Mouse (Mus musculus) liver, embryonic 15.5 days (tissue): Measurements from ENCODE around the gene Rab4b. TPM values are rescaled to one million over a fixed set of nuclear protein-coding genes. Genes with fewer than 3 reads are reported as not detected.
A peak's percentile ranks its signal among the peaks of the same experiment; 100 is the strongest.

Source experiments
- ATAC-seq: fragments of 200-750 bp; cut with Nextera tagmentation; 2 replicates; pipeline ENCODE4 v1.8.0; 2017; ENCODE audit warnings: moderate number of reproducible peaks, mild to moderate bottlenecking, moderate library complexity; ENCODE audit not compliant: insufficient read depth
- H3K27ac ChIP-seq: fragments of 300-500 bp; sonication (generic); replicated peaks from 2 replicates; pipeline ENCODE4 v1.5.1; 2015; ENCODE audit warnings: mild to moderate bottlenecking, inconsistent platforms
- H3K27me3 ChIP-seq: fragments of 300-500 bp; sonication (generic); 2 replicates; pipeline ENCODE4 v1.6.1; 2015; ENCODE audit warnings: mild to moderate bottlenecking, inconsistent platforms
- H3K36me3 ChIP-seq: fragments of 300-500 bp; sonication (generic); replicated peaks from 2 replicates; pipeline ENCODE4 v1.6.1; 2015; ENCODE audit warnings: moderate library complexity, mild to moderate bottlenecking, inconsistent platforms
- H3K4me1 ChIP-seq: fragments of 300-500 bp; sonication (generic); replicated peaks from 2 replicates; pipeline ENCODE4 v1.6.1; 2015; ENCODE audit warnings: inconsistent platforms
- H3K4me2 ChIP-seq: fragments of 300-500 bp; sonication (generic); 2 replicates; pipeline ENCODE4 v1.6.1; 2015; ENCODE audit warnings: moderate library complexity, mild to moderate bottlenecking, inconsistent platforms
- H3K4me3 ChIP-seq: fragments of 300-500 bp; sonication (generic); replicated peaks from 2 replicates; pipeline ENCODE4 v1.5.1; 2015; ENCODE audit warnings: mild to moderate bottlenecking, inconsistent platforms
- H3K9ac ChIP-seq: fragments of 300-500 bp; sonication (generic); 2 replicates; pipeline ENCODE4 v1.6.1; 2015; ENCODE audit warnings: moderate library complexity, mild to moderate bottlenecking, inconsistent platforms
- H3K9me3 ChIP-seq: fragments of 300-500 bp; sonication (generic); replicated peaks from 2 replicates; pipeline ENCODE4 v1.6.1; 2016; ENCODE audit warnings: inconsistent platforms
- WGBS: fragments of 180-500 bp; shearing (Covaris S2); methylation state at CpG from one replicate; pipeline ENCODE4 v1.1.7; 2015; ENCODE audit warnings: mixed read lengths; ENCODE audit not compliant: insufficient replicate concordance; 5-methylcytosine and 5-hydroxymethylcytosine counted together
- polyA plus RNA-seq: library from polyadenylated mRNA; unstranded; fragments of >200 nt; fragmentation: Nextera tagmentation; extraction: Ambion mirVana; gene quantifications from 2 replicates; pipeline ENCODE4 v1.2.1, GENCODE M21; 2015

The Rab4b gene
- polyA plus RNA-seq, 1 experiment from 2014 or later: 23.0 TPM

DNA sequence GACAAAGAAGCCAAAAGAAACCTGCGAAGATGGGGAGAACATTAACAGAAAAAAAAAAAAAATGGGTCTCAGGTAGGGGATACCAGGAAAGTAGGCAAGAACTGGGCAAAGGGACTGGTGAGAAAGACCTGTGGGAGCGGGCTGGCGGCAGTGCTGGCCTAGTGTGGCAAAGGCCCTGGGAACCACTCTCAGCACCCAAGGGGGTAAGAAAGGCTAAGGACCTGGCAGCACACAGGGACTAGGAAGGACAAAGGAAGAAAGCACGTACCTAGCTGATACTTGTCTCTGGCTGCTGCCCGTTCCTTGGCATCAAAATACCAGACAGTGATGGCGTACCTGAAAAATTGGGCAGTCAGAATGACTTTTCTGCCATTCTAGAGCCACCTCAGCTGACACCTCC is 19.4 kb downstream of the Rab4b start:
- Histone ChIP-seq H3K36me3 (peaks cover 39% of the 10 kb centered on the region), H3K9me3 (no peaks in the 10 kb centered on the region), H3K4me3 (no peak overlapping the region), H3K27ac (no peak overlapping the region), H3K9ac (no peak overlapping the region), H3K4me1 (peaks cover 43% of the 10 kb centered on the region), H3K27me3 (no peaks in the 10 kb centered on the region), H3K4me2 (no peak overlapping the region)
- 89% methylated on average over 6 of the region's 6 CpGs for WGBS
- no peak for ATAC-seq

DNA sequence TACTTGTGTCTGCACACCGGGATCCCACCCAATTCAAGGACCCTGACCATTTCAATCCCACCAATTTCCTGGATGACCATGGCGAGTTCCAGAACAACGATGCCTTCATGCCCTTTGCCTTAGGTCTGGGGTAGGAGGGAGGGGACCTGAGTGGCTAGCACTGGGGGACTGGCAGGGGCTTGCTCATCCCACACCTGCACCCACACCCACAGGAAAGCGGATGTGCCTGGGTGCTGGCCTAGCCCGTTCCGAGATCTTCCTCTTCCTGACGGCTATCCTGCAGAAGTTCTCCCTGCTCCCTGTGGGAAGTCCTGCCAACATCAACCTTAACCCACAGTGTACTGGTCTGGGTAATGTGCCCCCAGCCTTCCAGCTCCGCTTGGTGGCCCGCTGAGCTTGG is 20.5 kb downstream of the Rab4b start:
- Histone ChIP-seq H3K4me2 (no peak overlapping the region), H3K9ac (no peak overlapping the region), H3K36me3 (peaks cover 30% of the 10 kb centered on the region), H3K4me1 (peaks cover 32% of the 10 kb centered on the region), H3K9me3 (no peaks in the 10 kb centered on the region), H3K27me3 (no peaks in the 10 kb centered on the region), H3K27ac (no peak overlapping the region), H3K4me3 (no peak overlapping the region)
- no peak for ATAC-seq
- 85% methylated on average over 9 of the region's 9 CpGs for WGBS

DNA sequence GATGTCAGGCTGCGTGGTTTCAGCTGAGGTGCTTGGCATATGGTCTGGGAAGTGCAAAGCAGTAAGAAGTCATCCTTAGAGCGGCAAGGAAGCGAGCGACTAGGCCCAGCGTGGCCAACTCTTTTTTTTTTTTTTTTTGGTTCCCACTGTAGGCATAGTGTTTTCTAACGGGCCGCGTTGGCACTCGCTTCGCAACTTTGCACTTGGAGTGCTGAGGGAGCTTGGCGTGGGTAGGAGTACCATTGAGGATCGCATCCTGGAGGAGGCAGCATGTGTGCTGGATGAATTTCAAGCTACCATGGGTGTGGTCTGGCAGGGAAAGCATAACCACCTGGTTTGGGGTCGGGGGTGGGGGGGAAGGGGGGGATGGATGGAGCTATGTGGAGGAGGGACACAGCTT is 22.7 kb downstream of the Rab4b start:
- ATAC-seq: no peak
- 75% methylated on average over 13 of the region's 13 CpGs for WGBS
- Histone ChIP-seq H3K27ac (no peak overlapping the region), H3K4me1 (peaks cover 12% of the 10 kb centered on the region), H3K36me3 (peaks cover 25% of the 10 kb centered on the region), H3K4me2 (no peak overlapping the region), H3K4me3 (no peak overlapping the region), H3K9me3 (no peaks in the 10 kb centered on the region), H3K27me3 (no peaks in the 10 kb centered on the region), H3K9ac (no peak overlapping the region)

DNA sequence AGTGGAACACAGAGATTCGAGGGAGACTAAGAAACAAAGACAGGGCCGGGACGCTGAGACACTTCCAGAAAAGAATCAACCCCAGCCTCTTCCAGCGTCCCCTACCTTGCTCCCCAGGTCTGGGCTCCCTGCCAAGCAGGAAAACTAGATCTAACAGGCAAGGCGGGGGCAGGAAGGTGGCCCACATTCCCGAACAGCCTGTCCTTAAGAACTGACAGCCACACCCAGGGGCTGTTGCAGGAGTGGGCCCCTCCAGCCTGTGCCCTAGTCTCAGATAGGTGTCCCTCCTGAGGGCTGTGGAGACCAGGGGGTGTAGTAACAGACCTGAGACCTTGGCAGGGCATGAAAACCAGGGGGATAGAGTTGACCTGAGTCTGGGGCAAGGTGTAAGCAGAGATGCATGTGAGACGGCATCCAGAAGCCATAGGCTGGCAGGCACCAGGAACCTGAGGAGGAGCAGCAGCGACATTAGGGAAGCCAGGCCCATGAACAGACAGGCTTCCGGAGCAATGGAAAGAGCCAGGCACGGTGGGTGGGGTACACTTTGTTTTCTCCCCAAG is 25.4 kb downstream of the Rab4b start, which contains the start of gene Cyp2t4:
Cyp2t4 (plus strand) TSS at position 510 of the 560 bp plus-strand sequence.
- Histone ChIP-seq H3K36me3 (peaks cover 11% of the 10 kb centered on the region), H3K4me2 (no peak within 1 kb of the TSS), H3K9me3 (no peaks in the 10 kb centered on the region), H3K27ac (no peak within 1 kb of the TSS), H3K9ac (no peak within 1 kb of the TSS), H3K27me3 (no peaks in the 10 kb centered on the region), H3K4me3 (no peak within 1 kb of the TSS), H3K4me1 (no peaks in the 10 kb centered on the region)
- no peak for ATAC-seq
- 61% methylated on average over 10 of the region's 10 CpGs for WGBS

DNA sequence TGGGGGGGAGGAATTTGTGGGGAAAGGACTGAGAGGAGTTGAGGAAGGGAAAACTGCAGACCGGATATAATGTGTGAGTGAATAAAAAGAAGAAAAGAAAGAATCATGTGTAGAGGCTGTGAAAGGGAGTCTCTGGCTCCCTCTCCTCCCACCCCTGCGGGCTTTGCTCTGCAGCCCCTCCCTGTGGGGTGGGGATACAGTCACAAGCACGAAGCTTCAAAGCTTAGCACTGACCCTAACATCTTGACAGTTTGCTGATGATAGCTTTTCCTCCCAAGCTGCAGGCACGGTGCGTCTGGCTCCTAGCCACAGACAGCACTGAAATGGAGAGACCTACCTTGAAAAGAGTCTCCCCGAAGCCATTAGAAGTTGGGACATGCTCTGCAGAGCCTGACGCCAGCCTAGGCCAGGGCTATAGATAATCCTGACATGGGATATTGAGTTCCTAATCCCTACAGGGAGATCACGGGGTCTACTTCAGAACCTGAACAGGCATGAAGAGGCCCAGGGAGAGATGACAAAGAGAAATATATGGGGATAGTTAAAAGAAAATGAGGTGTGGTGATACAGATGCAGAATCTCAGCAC is 42.2 kb downstream of the Rab4b start:
- Histone ChIP-seq H3K27ac (no peak overlapping the region), H3K36me3 (no peaks in the 10 kb centered on the region), H3K9ac (no peak overlapping the region), H3K27me3 (no peaks in the 10 kb centered on the region), H3K4me1 (no peaks in the 10 kb centered on the region), H3K4me2 (no peak overlapping the region), H3K4me3 (no peak overlapping the region), H3K9me3 (no peaks in the 10 kb centered on the region)
- 45% methylated on average over 8 of the region's 8 CpGs for WGBS
- no peak for ATAC-seq

DNA sequence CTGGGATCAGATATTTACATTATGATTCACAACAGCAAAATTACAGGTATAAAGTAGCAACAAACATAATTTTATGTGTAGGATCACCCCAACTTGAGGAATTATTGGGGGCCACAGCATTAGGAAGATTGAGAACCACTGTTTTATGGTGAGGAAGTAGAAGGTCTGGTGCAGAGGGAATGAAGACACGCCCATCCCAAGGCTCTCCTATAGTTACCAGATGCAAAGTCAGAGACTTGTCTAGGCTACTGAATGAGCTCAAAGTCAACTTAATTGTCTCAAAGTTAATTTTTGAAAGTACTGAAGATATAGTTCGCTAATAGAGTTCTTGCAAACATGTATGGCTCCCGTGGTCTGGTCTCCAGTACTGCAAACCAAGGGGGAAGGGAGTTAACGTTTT is 44.9 kb downstream of the Rab4b start:
- Histone ChIP-seq H3K27ac (no peak overlapping the region), H3K4me1 (no peaks in the 10 kb centered on the region), H3K9me3 (no peaks in the 10 kb centered on the region), H3K4me3 (no peak overlapping the region), H3K27me3 (no peaks in the 10 kb centered on the region), H3K36me3 (no peaks in the 10 kb centered on the region), H3K4me2 (no peak overlapping the region), H3K9ac (no peak overlapping the region)
- ATAC-seq: no peak
- WGBS: 59% methylated on average over 4 of the region's 4 CpGs

DNA sequence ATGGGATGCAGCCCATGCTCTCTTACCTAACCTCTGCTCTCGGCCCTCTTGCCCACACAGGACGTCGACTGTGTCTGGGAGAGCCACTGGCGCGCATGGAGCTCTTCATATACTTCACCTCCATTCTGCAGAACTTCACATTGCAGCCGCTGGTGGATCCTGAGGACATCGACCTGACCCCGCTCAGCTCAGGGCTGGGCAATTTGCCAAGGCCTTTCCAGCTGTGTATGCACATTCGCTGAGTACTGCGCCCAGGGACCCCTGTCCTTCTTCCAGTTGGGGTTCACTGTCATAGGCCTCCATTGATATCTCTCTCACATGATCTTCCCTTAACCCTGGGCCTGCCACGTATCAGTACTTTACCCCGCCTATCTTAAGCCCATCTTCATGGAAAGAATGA is 45.5 kb downstream of the Rab4b start:
- no peaks in the 10 kb centered on the region for H3K4me1 ChIP-seq
- H3K9ac ChIP-seq: no peak overlapping the region
- WGBS: 57% methylated on average over 12 of the region's 12 CpGs
- no peaks in the 10 kb centered on the region for H3K36me3 ChIP-seq
- H3K27me3 ChIP-seq: no peaks in the 10 kb centered on the region
- ATAC-seq: peak; percentile 42; the same call in 1 of the 2 replicates
- no peak overlapping the region for H3K4me3 ChIP-seq
- no peak overlapping the region for H3K4me2 ChIP-seq
- no peaks in the 10 kb centered on the region for H3K9me3 ChIP-seq
- H3K27ac ChIP-seq: no peak overlapping the region

DNA sequence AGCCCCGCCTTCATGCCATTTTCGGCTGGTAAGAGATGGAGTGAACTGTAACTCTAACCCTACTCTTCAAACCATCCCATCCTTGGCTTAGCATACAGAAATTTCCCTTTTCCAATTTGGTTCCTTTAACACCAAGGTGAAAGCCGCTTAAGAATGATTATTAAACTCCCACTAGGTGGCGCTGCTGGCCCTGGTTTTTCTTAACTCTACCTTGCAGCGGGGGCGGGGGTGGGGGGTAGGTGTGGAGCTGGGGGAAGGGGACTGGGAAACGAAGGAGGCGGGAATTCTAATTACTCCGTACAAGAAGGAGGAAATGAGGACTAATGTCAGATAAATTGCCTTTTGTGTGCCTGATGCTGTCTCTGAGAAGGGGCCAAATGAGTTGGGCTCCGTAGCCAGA is 46.1 kb downstream of the Rab4b start:
- Histone ChIP-seq H3K4me1 (no peaks in the 10 kb centered on the region), H3K4me2 (peak overlapping the region; percentile 10; the same call in 1 of the 2 replicates), H3K36me3 (no peaks in the 10 kb centered on the region), H3K9ac (no peak overlapping the region), H3K4me3 (no peak overlapping the region), H3K27ac (no peak overlapping the region), H3K9me3 (no peaks in the 10 kb centered on the region), H3K27me3 (no peaks in the 10 kb centered on the region)
- no peak for ATAC-seq
- 13% methylated on average over 10 of the region's 10 CpGs for WGBS

DNA sequence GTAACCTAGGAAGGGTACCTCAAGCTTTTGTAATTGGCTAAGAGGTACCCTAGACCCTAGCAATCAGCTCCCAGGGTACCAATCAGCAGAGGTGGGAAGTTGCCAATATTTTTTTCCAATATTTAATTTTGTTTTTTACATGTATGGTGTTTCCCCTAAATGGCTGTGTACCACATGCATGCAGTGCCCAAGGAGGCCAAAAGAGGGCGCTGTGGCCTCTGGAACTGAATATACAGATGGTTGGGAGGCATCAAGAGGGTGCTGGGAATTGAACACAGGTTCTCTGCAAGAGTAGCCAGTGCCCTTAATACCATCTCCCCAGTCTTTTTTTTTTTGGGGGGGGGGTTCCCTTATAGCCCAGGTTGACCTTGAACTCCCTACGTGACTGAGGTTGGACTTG is 47.3 kb downstream of the Rab4b start:
- no peaks in the 10 kb centered on the region for H3K9me3 ChIP-seq
- no peaks in the 10 kb centered on the region for H3K27me3 ChIP-seq
- H3K36me3 ChIP-seq: no peaks in the 10 kb centered on the region
- no peak overlapping the region for H3K9ac ChIP-seq
- H3K4me3 ChIP-seq: no peak overlapping the region
- WGBS: 40% methylated on average over 2 of the region's 2 CpGs
- no peak for ATAC-seq
- H3K4me2 ChIP-seq: no peak overlapping the region
- no peak overlapping the region for H3K27ac ChIP-seq
- no peaks in the 10 kb centered on the region for H3K4me1 ChIP-seq

DNA sequence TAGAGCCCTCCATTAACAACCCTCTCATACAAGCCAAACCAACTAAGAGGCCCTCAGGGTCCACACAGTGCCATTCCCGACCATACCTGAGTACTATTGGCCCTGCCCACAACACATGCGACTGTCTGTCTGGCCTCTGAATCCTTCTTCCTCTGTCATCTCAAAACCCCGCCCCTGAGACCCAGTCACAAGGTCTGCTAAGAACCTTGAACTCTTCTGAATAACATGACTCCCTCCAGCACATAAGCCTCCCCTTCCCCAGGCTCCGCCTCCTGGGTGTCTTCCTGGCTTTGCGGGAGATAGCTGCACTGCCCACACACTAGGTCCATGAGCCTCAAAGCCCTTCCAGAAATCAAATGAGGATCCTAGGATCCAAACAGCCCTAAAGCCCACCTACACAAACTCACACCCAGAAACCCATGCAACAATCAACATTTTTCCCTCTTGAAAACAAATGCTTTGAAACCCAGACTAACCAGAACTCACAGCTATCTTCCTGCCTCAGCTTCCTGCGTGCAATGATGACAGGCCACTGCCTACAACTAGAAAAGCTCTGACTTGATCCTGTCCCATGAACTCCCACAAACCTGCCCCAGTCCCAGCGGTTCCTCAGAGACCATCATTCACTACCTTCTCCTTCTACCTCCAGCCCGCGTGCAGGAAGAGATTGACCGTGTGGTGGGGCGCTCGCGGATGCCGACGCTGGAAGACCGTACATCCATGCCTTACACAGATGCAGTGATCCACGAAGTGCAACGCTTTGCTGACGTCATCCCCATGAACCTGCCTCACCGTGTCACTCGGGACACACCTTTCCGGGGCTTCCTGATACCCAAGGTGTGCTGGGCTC is 48.0 kb downstream of the Rab4b start:
- WGBS: 74% methylated on average over 22 of the region's 22 CpGs
- no peak for ATAC-seq
- Histone ChIP-seq H3K27ac (no peak overlapping the region), H3K4me2 (no peak overlapping the region), H3K9ac (no peak overlapping the region), H3K4me3 (no peak overlapping the region), H3K4me1 (no peaks in the 10 kb centered on the region), H3K9me3 (no peaks in the 10 kb centered on the region), H3K27me3 (no peaks in the 10 kb centered on the region), H3K36me3 (no peaks in the 10 kb centered on the region)

DNA sequence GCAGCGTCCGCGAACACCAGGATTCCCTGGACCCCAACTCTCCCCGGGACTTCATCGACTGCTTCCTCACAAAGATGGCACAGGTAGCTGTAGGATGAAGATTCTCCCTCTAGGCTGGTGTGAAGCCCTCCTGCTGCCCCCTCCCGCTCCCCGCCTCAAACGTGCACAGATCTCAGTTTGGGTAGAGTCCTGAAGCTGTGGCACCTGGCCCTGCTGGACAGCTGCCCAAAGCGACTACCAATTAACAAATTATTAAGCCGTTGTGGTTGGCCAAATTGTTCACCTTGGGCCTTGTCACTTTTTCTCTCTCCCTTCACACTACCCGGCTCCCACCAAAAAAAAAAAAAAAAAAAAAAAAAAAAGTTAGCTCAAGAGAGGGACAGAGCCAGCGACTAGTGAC is 48.9 kb downstream of the Rab4b start:
- no peak overlapping the region for H3K27ac ChIP-seq
- H3K27me3 ChIP-seq: no peaks in the 10 kb centered on the region

More for the DNA sequence above, 48.9 kb downstream of the Rab4b start:
- no peak overlapping the region for H3K4me2 ChIP-seq
- H3K9me3 ChIP-seq: no peaks in the 10 kb centered on the region
- H3K4me1 ChIP-seq: no peaks in the 10 kb centered on the region
- no peak overlapping the region for H3K9ac ChIP-seq
- H3K4me3 ChIP-seq: no peak overlapping the region
- no peak for ATAC-seq
- WGBS: 69% methylated on average over 12 of the region's 12 CpGs
- H3K36me3 ChIP-seq: no peaks in the 10 kb centered on the region
